Mouse (Mus musculus): ENCODE results near the gene Tceal8. TPM values are rescaled to one million over a fixed set of nuclear protein-coding genes. Genes with fewer than 3 reads are reported as not detected.
A peak's percentile ranks its signal among the peaks of the same experiment; 100 is the strongest.

The Tceal8 gene
- 90.9 and 95.8 TPM in 2 replicates for total RNA-seq (2017)

GRCm38 (mm10) chrX:136172118-136172551 is at the start of gene Tceal8:
Gene Tceal8, minus strand, starts transcription at chrX:136172342.
- peak; percentile 97 to 99 for ATAC-seq (replicated peaks in 1 of 2; ENCODE audit: insufficient read depth in 1 of 2, low FRiP score in 2 of 2, low TSS enrichment in 1 of 2, low read depth in 1 of 2, poor library complexity in 2 of 2, severe bottlenecking in 2 of 2)

DNA sequence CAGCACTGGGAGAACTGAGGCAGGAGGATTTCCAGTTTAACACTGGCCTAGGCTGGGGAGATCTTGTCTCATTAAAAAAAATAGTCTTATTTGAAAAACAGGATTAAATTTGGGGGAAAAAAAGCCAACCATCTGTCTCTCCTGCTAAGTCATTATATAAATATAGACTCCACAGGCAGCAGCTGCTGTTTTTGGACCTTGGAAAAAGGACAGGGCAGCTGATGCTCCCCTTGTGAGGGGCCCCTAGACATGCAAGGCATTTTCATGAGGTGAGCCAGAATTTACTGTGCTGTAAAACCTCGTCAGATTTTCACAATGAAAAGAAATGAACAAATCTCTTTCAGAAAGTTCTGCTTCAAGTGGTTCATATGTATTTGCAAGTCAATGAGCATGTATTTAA is 44.2 kb upstream of the Tceal8 start:
- no peak for ATAC-seq (replicated peaks in 1 of 2; ENCODE audit: insufficient read depth in 1 of 2, low FRiP score in 2 of 2, low TSS enrichment in 1 of 2, low read depth in 1 of 2, poor library complexity in 2 of 2, severe bottlenecking in 2 of 2)

GRCm38 (mm10) chrX:136214729-136215677 is 42.9 kb upstream of the Tceal8 start, which contains the start of the genes Tceal7 and Bex1:
Gene Tceal7, plus strand, starts transcription at chrX:136214779.
Gene Bex1, minus strand, starts transcription at chrX:136215513.
- peak; percentile 56 to 66 for ATAC-seq (replicated peaks in 1 of 2; ENCODE audit: insufficient read depth in 1 of 2, low FRiP score in 2 of 2, low TSS enrichment in 1 of 2, low read depth in 1 of 2, poor library complexity in 2 of 2, severe bottlenecking in 2 of 2)

DNA sequence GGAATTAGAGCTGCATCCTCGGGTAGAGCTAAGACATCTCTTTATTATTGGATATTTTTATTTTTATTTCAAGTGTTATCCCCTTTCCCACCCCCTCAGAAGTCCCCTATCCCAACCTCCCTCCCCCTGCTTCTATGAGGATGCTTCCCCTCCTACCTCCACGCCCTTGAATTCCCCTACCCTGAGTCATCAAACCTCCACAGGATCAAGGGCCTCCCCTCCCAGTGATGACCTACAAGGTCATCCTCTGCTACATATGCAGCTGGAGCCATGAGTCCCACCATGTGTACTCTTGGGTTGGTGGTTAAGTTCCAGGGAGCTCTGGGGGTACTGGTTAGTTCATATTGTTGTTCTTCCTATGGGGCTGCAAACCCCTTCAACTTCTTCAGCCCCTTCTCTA is 41.3 kb upstream of the Tceal8 start:
- no peak for ATAC-seq (replicated peaks in 1 of 2; ENCODE audit: insufficient read depth in 1 of 2, low FRiP score in 2 of 2, low TSS enrichment in 1 of 2, low read depth in 1 of 2, poor library complexity in 2 of 2, severe bottlenecking in 2 of 2)

- ATAC-seq (replicated peaks in 1 of 2; ENCODE audit: insufficient read depth in 1 of 2, low FRiP score in 2 of 2, low TSS enrichment in 1 of 2, low read depth in 1 of 2, poor library complexity in 2 of 2, severe bottlenecking in 2 of 2) = no peak
Observed at GRCm38 (mm10) chrX:136204406-136204805, 32.3 kb upstream of the Tceal8 start.

DNA sequence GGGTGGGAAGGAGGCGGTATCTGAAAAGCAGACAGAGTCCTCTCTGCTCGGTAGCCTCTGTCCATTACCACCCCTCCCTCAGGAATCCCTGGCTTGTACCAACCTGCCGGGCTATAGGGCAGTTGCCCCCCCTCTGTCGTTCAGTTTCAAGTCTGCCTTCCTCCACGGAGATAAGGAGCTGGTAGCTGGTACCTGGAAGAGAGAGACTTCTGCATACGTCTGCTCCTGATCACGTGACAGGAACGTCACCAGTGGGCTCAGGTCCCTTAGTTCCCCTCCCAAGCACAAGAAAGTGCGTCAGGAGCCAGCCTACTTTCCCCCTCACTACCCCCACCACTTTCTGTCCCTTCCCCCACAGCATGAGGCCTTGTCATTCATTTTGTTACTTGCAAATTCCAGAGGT is 31.5 kb upstream of the Tceal8 start, which contains the start of gene Tceal5:
Gene Tceal5 (minus strand): TSS at position 213 of the 403 bp plus-strand sequence.
- peak; percentile 66 to 73 for ATAC-seq (replicated peaks in 1 of 2; ENCODE audit: insufficient read depth in 1 of 2, low FRiP score in 2 of 2, low TSS enrichment in 1 of 2, low read depth in 1 of 2, poor library complexity in 2 of 2, severe bottlenecking in 2 of 2)

DNA sequence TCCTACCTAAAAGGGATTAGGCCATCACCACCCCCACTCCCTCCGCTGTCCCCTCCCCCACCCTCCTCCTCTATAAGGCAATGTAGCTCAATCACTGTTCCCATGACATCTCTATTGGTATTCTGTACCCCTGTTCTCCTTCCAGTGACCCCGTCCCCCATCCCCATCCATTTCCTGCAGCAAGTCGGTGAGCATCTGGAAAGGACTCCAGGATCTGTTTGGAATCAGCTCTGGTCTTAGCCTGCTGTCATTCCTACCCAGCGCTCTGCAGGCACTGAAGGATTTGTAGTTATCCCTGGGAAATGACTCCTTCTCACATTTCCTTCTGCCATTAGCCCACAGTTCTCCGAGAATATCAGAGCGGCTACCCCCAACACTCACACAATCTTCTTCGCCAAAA is 31.1 kb upstream of the Tceal8 start:
- no peak for ATAC-seq (replicated peaks in 1 of 2; ENCODE audit: insufficient read depth in 1 of 2, low FRiP score in 2 of 2, low TSS enrichment in 1 of 2, low read depth in 1 of 2, poor library complexity in 2 of 2, severe bottlenecking in 2 of 2)

DNA sequence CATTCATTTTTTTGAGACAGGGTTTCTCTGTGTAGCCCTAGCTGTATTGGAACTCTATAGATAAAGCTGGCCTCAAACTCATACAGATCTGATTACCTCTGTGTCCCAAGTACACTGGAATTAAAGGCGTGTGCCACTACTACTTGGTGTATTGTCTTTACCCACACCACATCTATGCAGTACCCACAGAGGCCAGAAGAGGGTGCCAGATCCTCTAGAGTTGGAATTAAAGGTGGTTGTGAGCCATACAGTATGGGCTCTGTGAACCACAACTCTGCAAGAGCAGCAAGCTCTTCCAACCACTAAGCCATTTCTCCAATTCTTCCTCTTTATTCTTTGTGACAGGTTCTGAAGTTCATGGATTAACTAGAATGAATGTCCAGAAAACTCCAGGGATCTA is 24.7 kb upstream of the Tceal8 start:
- no peak; a peak in 1 of 4 replicates for ATAC-seq (replicated peaks in 1 of 2; ENCODE audit: insufficient read depth in 1 of 2, low FRiP score in 2 of 2, low TSS enrichment in 1 of 2, low read depth in 1 of 2, poor library complexity in 2 of 2, severe bottlenecking in 2 of 2)

GRCm38 (mm10) chrX:136195193-136195944 is 23.2 kb upstream of the Tceal8 start:
- ATAC-seq (replicated peaks in 1 of 2; ENCODE audit: insufficient read depth in 1 of 2, low FRiP score in 2 of 2, low TSS enrichment in 1 of 2, low read depth in 1 of 2, poor library complexity in 2 of 2, severe bottlenecking in 2 of 2) = no peak

- ATAC-seq (replicated peaks in 1 of 2; ENCODE audit: insufficient read depth in 1 of 2, low FRiP score in 2 of 2, low TSS enrichment in 1 of 2, low read depth in 1 of 2, poor library complexity in 2 of 2, severe bottlenecking in 2 of 2) = no peak
Observed at GRCm38 (mm10) chrX:136183107-136183506, 11.0 kb upstream of the Tceal8 start.

DNA sequence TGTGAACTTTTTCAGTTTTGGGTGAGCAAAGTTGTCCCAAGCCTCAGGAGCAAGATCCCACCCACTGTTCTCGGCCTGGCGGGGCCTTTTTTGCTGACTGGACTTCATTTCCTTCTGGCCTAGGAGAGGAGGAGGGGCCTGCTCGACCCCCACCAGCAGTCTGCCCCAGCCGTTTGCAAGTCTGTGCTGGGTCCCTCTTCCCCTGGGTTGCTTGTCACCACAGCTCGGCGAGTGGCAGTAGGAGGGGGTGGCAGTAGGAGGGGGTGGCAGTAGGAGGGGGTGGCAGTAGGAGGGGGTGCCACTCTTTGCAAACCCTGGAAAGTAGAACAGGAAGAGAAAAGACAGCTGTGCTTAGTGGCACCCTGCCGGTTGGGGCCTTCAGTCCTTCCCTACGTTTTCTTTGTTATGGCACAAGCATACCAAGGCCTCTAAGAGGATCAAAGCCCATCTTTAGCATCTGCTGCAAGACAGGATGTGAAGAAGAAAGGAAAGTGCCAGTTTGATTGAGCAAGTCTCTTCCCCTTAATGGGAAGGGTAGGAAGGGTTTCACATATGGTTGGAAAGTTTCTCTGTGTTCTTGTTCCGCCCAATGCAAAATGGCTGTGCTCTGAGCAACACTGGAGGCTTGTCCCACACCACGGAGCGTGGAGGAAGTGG is 8.9 kb upstream of the Tceal8 start:
- peak; percentile 80 to 89 for ATAC-seq (replicated peaks in 1 of 2; ENCODE audit: insufficient read depth in 1 of 2, low FRiP score in 2 of 2, low TSS enrichment in 1 of 2, low read depth in 1 of 2, poor library complexity in 2 of 2, severe bottlenecking in 2 of 2)

DNA sequence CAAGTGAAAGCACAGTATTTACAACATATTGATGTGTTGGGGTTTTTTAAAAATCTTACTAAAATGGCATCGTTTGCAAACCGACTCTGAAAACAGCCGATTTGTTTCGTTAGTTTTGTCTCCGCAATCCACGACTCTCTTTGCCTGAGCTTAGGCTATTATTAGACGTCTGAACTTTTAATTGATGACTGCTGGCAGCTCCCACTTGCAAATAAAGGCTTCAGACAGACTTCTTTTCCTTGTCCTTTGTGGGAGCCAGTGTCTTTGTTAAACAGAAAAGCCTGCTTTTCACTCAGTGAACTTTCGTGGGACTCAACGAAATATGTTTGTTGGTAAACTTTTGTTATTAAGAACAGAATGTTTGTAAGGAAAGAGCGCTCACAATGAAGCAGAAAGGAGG is 644 bp upstream of the Tceal8 start:
- ATAC-seq (replicated peaks in 1 of 2; ENCODE audit: insufficient read depth in 1 of 2, low FRiP score in 2 of 2, low TSS enrichment in 1 of 2, low read depth in 1 of 2, poor library complexity in 2 of 2, severe bottlenecking in 2 of 2) = no peak

GRCm38 (mm10) chrX:136171189-136172117 is 689 bp downstream of the Tceal8 start:
- ATAC-seq (replicated peaks in 1 of 2; ENCODE audit: insufficient read depth in 1 of 2, low FRiP score in 2 of 2, low TSS enrichment in 1 of 2, low read depth in 1 of 2, poor library complexity in 2 of 2, severe bottlenecking in 2 of 2) = peak; percentile 30 to 61; a peak in 3 of 4 replicates

DNA sequence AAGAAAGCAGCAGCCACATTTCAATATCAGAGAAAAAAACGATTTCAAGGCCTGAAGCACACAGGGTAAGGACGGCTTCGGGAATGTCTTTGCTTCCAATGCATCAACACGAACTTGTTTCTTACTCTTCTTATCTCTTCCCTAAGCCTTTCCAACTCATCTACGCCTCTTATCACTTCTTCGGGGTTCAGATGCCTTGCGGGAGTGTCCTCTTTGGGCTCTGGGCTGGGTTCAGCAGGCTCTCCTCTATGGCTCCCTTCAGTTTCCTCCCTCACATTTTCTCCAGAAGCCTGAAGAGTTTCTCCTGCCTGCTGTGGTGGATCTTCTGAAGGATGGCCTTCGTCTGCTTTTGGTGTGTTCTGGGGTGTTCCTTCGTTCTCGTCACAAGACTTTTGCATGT is 1.5 kb downstream of the Tceal8 start:
- no peak for ATAC-seq (replicated peaks in 1 of 2; ENCODE audit: insufficient read depth in 1 of 2, low FRiP score in 2 of 2, low TSS enrichment in 1 of 2, low read depth in 1 of 2, poor library complexity in 2 of 2, severe bottlenecking in 2 of 2)

GRCm38 (mm10) chrX:136144195-136144594 is 27.9 kb downstream of the Tceal8 start:
- ATAC-seq (replicated peaks in 1 of 2; ENCODE audit: insufficient read depth in 1 of 2, low FRiP score in 2 of 2, low TSS enrichment in 1 of 2, low read depth in 1 of 2, poor library complexity in 2 of 2, severe bottlenecking in 2 of 2) = no peak

DNA sequence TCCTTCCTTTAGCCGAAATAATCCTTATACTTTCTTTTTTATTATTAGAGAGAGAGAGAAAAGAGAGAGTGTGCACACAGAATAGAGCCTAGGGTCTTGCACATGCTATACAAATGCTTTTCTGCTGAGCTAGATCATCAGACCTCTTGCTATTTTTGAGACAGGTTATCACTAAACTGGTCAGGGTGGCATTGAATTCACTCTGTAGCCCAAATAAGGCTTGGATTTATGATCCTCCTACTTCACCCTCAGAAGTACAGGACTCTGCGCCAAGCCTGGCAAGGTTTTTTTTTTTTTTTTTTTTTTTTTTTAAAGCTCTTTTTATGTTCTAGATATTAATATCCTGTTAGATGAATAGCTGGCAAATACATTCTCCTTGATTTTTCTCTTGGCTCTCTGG is 28.4 kb downstream of the Tceal8 start:
- ATAC-seq (replicated peaks in 1 of 2; ENCODE audit: insufficient read depth in 1 of 2, low FRiP score in 2 of 2, low TSS enrichment in 1 of 2, low read depth in 1 of 2, poor library complexity in 2 of 2, severe bottlenecking in 2 of 2) = no peak

DNA sequence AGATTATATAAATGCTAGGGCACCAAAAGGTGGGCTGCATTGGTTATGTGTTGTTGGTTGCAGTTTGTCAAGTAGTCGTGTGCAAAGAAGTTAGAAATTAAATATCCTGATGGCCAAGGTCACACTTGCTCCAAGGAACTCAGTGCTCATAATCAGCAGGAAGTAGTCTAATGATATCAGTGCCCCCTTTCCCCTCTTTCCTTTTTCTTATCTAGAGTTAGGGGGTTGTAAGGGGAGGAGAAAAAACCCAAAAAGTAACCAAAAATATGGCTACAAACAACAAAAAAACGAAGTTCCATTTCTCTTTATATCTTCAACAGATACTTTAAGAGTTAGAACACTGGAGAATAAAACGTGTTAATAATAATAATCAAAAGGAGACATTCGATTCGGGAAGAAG is 30.8 kb downstream of the Tceal8 start:
- ATAC-seq (replicated peaks in 1 of 2; ENCODE audit: insufficient read depth in 1 of 2, low FRiP score in 2 of 2, low TSS enrichment in 1 of 2, low read depth in 1 of 2, poor library complexity in 2 of 2, severe bottlenecking in 2 of 2) = no peak
